Mouse (Mus musculus) brain, adult 2 months (tissue): ENCODE results near the gene Efna4.

Experiments used
- DNase-seq: peaks from one replicate; pipeline ENCODE4 v3.0.0; 2011; ENCODE audit warnings: low read depth, low spot score

Gene Efna4

DNA sequence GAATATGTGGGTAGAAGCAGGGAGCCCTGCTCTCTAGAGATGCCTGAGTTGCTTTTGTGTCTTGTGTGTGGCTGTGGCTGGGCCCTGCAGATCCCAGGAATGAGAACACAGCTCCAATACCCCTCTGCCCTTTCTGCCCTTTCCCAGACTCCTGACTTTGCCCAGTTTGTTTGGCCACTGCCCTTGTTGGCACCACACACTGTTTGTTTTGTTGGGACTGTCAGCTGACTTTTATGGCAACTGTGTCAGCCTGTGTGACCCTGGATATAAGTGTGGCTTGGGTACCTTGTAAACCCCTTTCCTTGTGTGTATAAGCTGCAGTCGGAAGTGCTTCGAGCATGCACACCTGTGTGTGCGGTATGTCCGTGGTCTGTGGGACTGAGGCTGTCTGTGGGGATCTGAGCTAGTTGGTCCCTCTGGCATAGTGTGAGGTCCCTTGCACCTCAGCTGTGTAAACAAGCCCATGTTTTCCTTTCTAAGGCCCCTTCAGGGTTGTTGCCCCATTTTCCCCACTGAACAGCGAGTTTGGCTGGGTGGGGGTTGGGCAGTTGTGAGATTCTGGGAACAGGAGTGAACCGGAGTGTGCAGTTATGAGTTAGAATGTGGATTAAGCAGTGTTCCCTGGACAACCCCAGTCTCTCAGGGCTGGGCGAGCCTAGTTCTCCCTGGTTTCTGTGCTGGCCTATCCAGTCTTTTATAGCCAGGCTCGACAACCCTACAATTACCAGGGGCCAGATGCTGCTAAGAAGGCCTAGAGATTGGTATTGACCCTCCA lies 32.1 kb downstream of the Efna4 start:
- no peak for DNase-seq

DNA sequence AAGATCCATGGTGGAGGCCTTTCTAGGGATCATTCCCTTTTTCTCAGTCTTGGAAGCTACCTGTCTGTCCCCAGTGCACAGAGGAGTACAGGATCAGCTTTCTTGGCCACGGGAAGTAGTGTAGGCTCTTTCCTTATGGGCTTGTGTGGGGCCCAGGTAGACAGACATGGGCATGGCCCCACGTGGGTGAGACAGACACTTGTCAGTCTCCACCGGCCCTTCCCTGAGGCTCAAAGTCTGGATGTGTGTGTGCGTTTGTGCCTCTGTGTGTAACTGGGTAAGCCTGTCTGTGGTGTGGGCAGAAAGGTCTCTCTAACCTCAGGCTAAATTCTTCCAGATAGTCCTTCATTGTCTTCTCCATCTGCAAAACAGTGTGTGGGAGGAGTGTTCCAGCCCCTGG lies 32.7 kb downstream of the Efna4 start:
- no peak for DNase-seq

DNA sequence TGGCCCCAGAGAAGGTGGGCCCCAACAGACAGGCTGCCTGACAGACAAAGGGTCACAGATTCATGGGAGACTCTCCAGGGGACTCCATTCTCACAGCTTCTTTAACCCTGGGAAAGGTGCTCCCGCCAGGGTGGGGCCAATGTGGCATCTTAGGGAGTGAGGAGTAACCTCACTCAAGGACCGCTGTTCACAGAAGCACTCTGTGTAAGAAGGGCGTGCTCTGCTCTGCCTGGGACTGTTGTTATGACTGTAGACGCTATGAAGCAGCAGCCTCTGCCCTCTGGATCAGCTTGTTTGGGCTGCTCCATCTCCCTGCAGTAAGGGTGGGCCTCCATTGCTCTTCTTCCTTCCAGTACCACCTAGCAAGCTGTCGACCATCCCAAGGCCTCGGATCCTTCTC lies 33.4 kb downstream of the Efna4 start:
- DNase-seq, result no peak

DNA sequence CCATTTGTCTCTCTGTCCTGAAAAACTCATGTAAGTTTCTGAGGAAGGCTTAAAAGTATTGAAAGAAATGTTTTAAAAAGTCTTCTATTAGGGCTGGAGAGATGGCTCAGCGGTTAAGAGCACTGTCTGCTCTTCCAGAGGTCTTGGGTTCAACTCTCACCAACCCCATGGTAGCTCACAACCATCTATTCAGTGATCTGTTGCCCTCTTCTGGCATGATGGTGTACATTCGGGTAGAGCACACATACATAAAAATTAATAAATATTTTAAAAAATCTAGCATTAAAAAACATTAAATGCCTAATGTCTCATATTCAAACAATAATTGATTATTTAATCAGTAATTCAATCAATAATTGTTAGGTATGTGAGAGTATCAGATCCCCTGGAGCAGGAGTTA lies 37.3 kb downstream of the Efna4 start:
- no peak for DNase-seq

DNA sequence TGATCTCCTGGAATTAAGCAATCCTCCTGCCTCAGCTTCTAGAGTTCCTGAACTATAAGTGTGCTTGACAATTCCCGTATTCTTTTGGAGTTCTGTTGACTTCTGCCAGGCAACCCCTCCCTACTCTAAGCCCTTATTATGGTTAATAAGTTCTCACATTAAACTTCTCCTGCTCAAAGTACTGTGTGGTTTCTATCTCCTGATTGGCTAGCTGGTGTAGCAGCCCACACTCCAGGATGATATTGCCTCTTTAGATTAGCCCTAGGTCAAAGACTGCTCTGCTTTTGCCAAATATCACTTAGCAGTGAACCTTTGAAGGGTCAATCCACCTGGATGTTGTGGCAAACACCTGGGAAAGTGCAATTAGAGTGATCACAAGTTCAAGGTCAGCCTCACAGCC lies 37.8 kb downstream of the Efna4 start:
- no peak for DNase-seq

DNA sequence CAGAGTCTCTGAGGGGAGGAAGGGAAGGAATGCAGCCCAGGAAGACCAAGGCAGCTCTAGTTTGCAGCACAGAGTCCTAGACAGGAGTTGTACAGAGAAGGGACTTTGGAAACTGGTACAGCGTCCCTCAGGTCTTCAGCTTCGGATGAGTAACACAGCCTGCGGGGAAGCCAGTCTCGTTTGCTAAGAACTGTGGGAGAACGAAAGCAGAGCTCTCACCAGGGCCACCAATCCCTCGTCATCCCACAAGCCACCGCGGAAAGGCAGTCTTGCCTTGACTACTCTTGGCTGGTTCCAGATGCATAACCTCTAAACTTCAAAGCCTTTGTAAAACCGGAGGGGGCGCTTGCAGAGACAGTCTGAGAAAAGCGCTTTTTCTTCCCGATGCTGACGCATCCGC lies 38.3 kb downstream of the Efna4 start:
- DNase-seq, result peak; percentile 85

DNA sequence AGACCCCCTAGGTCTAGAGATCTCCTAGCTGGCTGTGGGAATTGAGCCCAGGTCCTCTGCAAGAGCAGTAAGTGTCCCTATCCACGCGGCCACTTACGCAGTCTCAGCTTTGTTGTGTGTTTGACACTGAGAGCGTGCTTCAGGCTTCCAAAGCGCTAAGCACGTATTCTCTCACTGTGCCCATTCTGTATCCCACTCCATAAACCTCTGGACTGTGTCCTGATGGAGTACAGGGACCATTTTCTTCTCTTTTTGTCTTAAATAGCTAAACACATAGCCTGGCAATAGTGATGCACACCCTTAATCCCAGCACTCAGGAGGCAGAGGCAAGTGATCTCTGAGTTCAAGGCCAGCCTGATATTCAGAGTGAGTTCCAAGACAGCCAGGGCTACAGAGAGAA lies 38.9 kb downstream of the Efna4 start:
- no peak for DNase-seq

DNA sequence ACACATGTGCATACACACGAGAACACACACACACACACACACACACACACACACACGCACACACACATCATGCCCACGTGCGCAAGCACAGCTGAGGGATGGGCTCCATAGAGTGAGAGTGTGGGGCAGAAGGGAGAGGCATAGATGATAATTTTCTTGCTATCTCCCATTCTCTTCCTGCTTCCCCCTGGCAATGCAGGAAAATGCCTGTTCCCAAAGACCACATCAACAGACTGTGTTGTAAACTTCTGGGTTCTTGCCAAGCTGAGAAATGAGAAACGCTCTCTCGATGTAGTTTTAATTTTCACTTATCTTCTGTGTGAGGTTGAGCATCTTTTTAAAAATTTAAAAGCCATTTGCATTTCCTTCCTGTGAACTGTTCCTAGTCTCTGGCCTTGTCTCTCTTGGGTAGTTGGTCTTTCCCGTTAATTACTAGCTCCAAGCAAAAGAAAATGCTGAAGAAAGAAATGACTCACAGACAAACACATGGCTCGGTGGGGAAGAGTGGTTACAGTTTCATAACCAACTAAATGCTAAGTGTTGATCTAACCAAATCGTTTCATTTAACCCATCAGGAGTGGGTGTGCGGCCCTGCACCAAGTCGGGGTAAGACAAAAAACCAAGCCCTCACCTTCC lies 40.9 kb downstream of the Efna4 start:
- peak; percentile 70 for DNase-seq

DNA sequence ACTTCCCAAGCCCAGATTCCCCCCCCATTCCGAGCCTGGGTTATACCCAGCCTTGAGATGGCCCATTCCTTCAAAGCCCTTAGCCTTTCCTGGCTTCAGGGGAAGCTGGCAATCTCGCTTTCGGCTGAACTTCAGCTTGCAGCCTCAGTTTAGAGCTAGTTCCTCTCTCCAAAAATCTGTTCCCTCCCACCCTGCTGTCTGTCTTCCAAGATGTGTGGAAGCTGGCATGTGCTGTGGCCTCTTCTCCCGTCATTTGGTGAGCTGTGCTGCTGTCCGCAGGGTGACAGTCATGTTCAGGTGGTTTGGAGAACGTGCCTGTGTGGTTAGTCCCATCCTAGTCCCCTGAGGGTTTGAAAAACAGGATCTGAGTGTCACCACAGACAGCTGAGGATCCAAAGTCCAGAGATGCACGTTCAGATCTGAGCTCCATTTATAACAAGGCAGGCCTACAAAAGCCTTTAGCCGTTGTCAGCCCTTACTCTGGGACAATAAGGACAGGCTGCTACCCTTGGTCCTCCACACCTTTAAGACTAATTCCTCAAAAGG lies 42.1 kb downstream of the Efna4 start:
- DNase-seq, result no peak

DNA sequence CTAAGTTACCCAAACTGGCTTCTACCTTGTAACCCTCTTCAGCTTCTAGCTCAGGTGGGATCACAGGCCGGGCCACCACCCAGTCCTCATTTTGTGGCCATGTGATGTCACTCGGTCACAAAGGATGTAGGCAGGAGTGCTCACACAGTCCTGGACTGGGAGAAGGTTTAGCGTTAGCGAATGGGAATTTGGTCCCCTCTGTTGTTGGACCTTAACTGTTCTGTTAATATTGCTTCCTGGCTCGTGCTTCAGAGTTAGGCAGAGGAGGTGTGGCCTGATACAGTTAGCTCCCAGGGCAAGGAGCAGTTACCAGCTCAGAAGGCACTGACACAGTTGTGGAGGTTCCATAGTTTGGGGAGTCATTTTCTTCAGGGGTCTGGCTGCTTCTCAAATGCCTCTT lies 43.6 kb downstream of the Efna4 start:
- no peak for DNase-seq

DNA sequence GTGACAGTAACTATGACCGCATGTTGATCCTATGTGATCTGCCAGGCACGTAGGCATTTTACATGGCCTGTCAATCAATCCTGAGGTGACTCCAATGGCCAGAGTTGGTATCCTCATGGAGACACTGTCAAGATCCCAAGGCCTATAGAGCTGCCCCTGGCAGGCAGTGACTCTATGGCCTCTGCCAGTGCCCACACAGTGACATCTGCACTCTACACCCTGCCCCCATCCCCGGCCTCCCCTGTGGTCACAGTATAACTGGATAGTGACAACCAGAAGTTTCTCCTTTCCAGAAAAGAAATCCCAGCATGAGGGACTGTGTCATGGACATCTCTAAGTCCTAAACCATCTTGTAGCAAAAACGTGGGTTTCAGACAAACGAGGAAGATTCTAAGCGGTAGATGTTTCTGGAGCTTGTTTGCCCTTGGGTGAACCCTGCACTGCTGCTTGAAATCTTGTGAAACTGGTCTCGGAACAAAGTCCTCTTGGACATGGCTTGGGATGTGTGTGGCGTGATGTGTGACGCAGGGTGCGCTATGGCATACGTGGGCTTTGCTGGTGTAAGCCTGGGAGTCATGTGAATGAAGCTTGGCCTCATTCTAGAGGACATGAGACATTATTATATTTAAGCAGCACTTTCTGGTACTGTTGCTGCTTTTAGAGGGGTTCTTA lies 44.4 kb downstream of the Efna4 start:
- DNase-seq, result no peak

DNA sequence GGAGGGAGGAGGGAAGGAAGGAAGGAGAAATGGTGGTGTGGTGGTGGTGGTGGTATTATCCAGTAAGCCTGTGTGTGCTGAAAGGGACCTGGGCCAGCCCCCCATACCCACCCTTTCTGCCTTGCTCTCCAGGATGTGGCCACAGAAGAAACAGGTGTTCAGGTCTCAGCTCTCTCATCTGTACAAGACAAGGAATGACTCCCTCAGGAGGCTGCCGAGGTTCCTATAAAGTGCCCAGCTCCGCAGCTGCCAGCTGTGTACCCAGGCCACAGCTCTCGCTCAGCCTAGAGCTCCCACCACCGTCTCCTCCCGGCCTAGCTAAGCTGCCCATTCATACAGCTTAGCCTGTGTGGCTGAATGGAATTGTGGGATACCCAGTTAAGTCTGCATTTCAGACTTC lies 45.5 kb downstream of the Efna4 start:
- DNase-seq, result no peak

DNA sequence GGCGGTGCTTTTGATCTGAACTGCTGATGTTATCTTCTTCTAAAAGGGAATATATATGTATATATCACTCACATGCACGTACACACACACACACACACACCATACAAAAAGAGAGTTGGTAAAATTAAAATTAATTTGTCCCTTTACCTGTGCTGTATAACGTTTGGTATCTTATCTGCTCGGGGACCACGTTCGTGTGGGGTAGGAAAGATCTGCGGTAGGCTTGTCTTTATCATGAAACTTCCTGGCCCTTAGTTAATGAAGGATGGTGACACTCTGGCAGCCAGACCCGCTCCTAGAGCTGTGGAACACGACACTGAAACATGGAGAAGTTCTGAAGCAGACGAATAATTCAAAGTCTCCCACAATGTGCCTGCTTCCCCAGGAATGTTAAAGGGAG lies 46.0 kb downstream of the Efna4 start:
- DNase-seq, result no peak

DNA sequence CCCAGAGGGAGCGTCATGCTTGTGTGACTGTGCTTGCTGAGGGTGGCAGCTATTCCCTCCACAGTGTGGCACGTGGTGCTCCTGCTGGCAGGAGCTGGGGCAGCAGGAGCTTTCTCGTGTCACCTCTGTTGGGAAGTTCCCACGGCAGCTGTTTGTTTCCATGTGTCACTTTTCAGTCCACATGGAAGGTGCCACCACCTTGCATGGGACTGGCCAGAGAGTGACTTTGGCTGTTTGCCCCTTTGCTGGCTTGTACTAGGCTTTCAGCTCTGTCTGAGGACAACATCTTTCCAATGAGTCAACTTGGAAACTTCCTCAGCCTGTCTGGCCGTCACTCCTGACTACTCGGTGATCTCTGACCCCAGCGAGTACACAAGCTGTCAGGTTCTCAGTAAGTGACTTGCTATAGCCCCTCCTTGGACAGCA lies 49.3 kb downstream of the Efna4 start:
- peak; percentile 47 for DNase-seq

DNA sequence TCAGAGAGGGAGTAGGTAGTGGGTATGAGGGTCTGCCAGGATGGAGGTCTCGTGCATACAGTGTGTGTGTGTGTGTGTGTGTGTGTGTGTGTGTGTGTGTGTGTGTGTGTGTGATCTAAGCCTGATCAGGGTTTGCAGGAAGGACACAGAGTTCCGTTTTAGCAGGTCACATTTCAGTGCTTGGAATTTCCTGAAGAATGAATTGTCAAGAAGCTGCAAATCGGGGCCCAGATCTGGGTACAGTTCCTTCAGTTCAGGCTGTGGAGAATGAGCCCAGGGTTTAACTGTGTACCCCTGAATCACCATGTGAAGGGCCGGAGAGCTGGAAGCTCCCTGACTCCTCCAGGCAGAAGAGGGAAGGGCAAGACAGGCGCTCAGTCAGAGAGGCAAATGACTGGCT lies 50.5 kb downstream of the Efna4 start:
- no peak for DNase-seq

DNA sequence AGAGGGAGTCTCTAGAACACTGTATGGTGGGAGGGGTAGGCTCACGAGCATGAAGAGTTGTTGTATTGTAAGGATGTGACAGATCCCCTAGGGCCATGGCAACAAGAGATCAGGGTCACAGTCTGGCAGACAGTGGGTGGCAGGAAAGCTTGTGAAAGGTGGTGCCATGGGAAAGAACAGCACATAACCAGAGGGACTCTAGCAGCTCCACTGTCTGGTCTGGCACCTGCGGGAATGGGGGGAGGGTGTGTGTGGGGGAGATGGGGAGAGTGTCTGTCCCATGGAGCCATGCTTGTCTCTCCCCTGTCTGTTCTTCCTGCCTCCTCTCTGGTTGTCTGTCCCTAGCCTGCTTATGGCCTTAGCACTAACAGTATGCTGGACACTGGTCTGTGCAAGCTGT lies 52.3 kb downstream of the Efna4 start:
- DNase-seq, result no peak

DNA sequence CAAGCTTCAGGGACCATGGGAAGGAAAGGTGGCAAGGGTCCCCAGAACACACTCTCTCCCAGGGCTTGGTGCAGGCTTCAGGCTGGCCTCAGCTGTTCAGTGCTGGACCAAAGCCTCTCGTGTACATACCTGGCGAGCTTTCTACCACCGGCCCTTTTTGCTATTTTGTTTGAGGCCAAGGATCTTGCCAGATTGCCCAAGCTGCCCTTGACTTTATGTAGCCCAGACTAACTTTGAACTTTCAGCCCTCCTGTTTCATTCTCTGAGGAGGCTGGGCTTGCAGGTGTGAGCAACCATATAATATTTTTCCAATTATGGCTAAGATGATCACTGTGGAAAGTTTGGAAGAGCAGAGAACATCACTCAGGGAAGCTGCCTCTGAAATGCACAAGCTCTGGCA lies 53.6 kb downstream of the Efna4 start:
- no peak for DNase-seq
